Mouse (Mus musculus) lung, postnatal 14 days (tissue): ENCODE measurements at regions not wholly inside any gene's neighbourhood (a gene's known extent, or its start where the extent isn't known, plus 50 kb on each side); places are given as distances from the start of the nearest gene placed in this dataset.

ENCODE experiments used
- DNase-seq: peaks from one replicate; pipeline ENCODE4 v3.0.0; 2021

GRCm38 (mm10) chr15:97577196-97577595 is 128.4 kb downstream of the Rpap3 start:
- DNase-seq = no peak

- DNase-seq = no peak
These were observed 133.0 kb downstream of the Rpap3 start for GRCm38 (mm10) chr15:97572639-97573038.

GRCm38 (mm10) chr15:97571885-97572284 is 133.7 kb downstream of the Rpap3 start:
- DNase-seq = no peak

GRCm38 (mm10) chr15:97560096-97560495 is 145.5 kb downstream of the Rpap3 start:
- no peak for DNase-seq

GRCm38 (mm10) chr15:97558725-97559124 is 146.9 kb downstream of the Rpap3 start:
- no peak for DNase-seq

GRCm38 (mm10) chr15:97548354-97548753 is 157.3 kb downstream of the Rpap3 start:
- DNase-seq = no peak

GRCm38 (mm10) chr15:97545034-97545433 is 160.6 kb downstream of the Rpap3 start:
- DNase-seq = no peak

GRCm38 (mm10) chr15:97541646-97542045 is 164.0 kb downstream of the Rpap3 start:
- no peak for DNase-seq

GRCm38 (mm10) chr15:97536145-97536544 is 169.5 kb downstream of the Rpap3 start:
- no peak for DNase-seq

- DNase-seq = no peak
These were observed 170.7 kb downstream of the Rpap3 start for GRCm38 (mm10) chr15:97534878-97535277.

- DNase-seq = no peak
These were observed 171.9 kb downstream of the Rpap3 start for GRCm38 (mm10) chr15:97533553-97534291.

GRCm38 (mm10) chr15:97532346-97532910 is 173.2 kb downstream of the Rpap3 start:
- DNase-seq = no peak

GRCm38 (mm10) chr15:97528291-97529050 is 177.2 kb downstream of the Rpap3 start:
- no peak for DNase-seq

- DNase-seq = no peak
These were observed 185.2 kb downstream of the Rpap3 start for GRCm38 (mm10) chr15:97520395-97520794.

GRCm38 (mm10) chr15:97519919-97520345 is 185.7 kb downstream of the Rpap3 start:
- DNase-seq = no peak

- no peak for DNase-seq
These were observed 187.7 kb downstream of the Rpap3 start for GRCm38 (mm10) chr15:97517926-97518325.

- DNase-seq = no peak
These were observed 188.4 kb downstream of the Rpap3 start for GRCm38 (mm10) chr15:97517188-97517587.

- no peak for DNase-seq
These were observed 189.9 kb downstream of the Rpap3 start for GRCm38 (mm10) chr15:97515773-97516172.

GRCm38 (mm10) chr15:97507656-97508306 is 197.8 kb downstream of the Rpap3 start:
- DNase-seq = no peak

- DNase-seq = no peak
These were observed 198.4 kb downstream of the Rpap3 start for GRCm38 (mm10) chr15:97507176-97507575.

GRCm38 (mm10) chr15:97505715-97506114 is 199.9 kb downstream of the Rpap3 start:
- DNase-seq = no peak

- DNase-seq = no peak
These were observed 201.3 kb downstream of the Rpap3 start for GRCm38 (mm10) chr15:97504325-97504724.

- DNase-seq = no peak
These were observed 203.6 kb downstream of the Rpap3 start for GRCm38 (mm10) chr15:97502056-97502455.
